Mouse (Mus musculus): Measurements from ENCODE around the gene Dhrs2.

DNA sequence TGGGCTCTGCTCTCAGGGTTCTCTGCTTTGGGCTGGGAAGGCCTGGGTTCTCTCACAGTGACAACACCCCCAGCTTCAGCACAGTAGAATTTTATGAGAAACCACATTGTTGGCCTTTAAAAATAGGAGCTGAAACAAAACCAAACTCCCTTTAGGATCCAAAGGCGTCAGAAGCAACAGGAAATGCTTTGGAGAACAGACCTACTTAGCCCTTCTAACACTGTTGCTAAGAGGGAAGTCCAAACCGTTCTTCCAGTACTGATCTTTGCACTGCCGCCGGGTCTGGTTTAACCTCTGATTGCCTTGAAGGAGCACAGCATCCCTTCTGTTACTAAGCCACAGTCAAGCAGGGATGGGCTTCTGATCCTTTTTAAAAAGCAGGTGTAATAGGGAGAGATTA, 33.3 kb upstream of the Dhrs2 start:
- TF ChIP-seq CTCF (IDR thresholded peaks at IDR 0.05) = no peak
- no peak for TF ChIP-seq EP300 (IDR thresholded peaks at IDR 0.05)
